Mouse (Mus musculus) limb, embryonic 10.5 days (tissue): ENCODE measurements at regions not wholly inside any gene's neighbourhood (a gene's known extent, or its start where the extent isn't known, plus 50 kb on each side); places are given as distances from the start of the nearest gene placed in this dataset.

ENCODE experiments used
- DNase-seq: peaks from one replicate; pipeline ENCODE4 v3.0.0-alpha.2; 2017; ENCODE audit warnings: low spot score
- H3K27ac ChIP-seq: fragments of 300-500 bp; sonication (generic); 2 replicates; pipeline ENCODE4 v1.5.1; 2016; ENCODE audit warnings: mild to moderate bottlenecking
- H3K27me3 ChIP-seq: fragments of 300-500 bp; sonication (generic); 2 replicates; pipeline ENCODE4 v1.6.1; 2016; ENCODE audit warnings: low read depth, mild to moderate bottlenecking; ENCODE audit not compliant: poor library complexity, severe bottlenecking
- H3K36me3 ChIP-seq: fragments of 300-500 bp; sonication (generic); 2 replicates; pipeline ENCODE4 v1.6.1; 2016; ENCODE audit warnings: mild to moderate bottlenecking, moderate library complexity
- H3K4me1 ChIP-seq: fragments of 300-500 bp; sonication (generic); 2 replicates; pipeline ENCODE4 v1.6.1; 2016
- H3K4me3 ChIP-seq: fragments of 300-500 bp; sonication (generic); 2 replicates; pipeline ENCODE4 v1.5.1; 2016; ENCODE audit warnings: mild to moderate bottlenecking, moderate library complexity
- H3K9me3 ChIP-seq: fragments of 300-500 bp; sonication (generic); replicated peaks from 2 replicates; pipeline ENCODE4 v1.6.1; 2016; ENCODE audit warnings: mild to moderate bottlenecking
- WGBS: fragments of 180-500 bp; shearing (Covaris S2); methylation state at CpG from one replicate; pipeline ENCODE4 v1.1.7; 2016; 5-methylcytosine and 5-hydroxymethylcytosine counted together

DNA sequence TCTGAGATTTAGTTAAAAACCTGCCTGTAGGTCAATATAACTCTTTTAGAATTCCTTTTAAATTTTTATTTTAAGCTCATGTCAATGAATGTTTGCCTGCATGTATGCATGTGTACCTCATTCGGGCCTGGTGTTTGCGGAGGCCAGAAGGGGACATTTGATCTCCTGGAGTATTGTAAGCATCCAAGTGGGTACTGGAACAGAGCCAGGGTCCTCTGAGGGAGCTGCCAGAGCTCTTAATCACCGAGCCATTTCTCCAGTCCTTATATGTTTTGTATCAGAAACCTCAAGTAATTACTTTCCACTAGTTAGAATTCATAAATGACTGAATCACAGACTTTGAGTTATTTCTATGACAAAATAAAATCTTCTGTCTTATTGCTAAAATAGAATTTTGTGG, 152.0 kb downstream of the Cdca7 start:
- WGBS, result 86% methylated on average over 3 of the region's 3 CpGs
- H3K27ac ChIP-seq, result no peak overlapping the region
- H3K36me3 ChIP-seq, result no peaks in the 10 kb centered on the region
- H3K4me3 ChIP-seq, result no peak overlapping the region
- H3K4me1 ChIP-seq, result no peaks in the 10 kb centered on the region
- H3K9me3 ChIP-seq, result no peaks in the 10 kb centered on the region
- no peak for DNase-seq
- no peaks in the 10 kb centered on the region for H3K27me3 ChIP-seq

DNA sequence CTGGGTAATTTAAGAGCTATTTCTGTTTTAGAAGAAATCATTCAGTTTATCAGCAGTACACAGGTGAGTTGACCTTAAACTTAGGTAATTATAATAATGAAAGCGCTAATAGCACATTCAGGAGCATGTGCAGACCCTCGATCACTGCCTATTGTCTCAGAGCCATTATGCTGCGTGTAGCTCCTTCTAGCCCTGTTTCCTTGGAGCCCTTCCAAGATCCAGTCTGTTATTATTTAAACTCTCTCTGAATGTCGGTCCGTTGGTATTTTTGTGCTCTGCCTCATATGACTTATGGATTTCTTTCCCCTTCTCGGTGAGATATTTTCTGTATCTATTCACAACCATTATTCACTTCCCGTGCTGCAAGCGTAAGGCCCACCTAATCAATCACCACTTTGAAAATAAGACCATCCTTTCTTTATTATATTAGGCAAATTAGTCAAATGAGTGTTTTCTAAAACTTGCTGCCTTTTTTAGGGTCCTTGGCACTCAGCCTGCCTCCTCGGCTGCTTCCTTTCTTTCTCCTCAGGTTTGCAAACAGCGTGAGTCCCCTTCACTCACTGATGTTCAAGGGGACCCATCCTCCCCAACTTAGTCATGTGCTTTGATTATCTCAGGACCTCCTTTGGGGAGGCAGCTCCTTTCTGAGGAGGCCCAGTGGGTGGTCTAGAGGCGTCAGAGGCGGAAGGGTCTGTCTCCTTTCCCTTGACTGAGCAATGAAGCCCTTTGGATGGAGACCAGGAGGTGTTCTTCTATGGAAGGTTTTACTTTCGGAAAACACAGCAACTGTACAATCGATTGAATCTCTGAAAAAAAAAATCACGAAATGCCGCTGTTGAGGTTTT, 152.9 kb downstream of the Cdca7 start:
- WGBS, result 72% methylated on average over 16 of the region's 16 CpGs
- no peaks in the 10 kb centered on the region for H3K36me3 ChIP-seq
- H3K4me1 ChIP-seq, result no peaks in the 10 kb centered on the region
- H3K27me3 ChIP-seq, result no peaks in the 10 kb centered on the region
- DNase-seq, result no peak
- H3K9me3 ChIP-seq, result no peaks in the 10 kb centered on the region
- no peak overlapping the region for H3K27ac ChIP-seq
- H3K4me3 ChIP-seq, result no peak overlapping the region

DNA sequence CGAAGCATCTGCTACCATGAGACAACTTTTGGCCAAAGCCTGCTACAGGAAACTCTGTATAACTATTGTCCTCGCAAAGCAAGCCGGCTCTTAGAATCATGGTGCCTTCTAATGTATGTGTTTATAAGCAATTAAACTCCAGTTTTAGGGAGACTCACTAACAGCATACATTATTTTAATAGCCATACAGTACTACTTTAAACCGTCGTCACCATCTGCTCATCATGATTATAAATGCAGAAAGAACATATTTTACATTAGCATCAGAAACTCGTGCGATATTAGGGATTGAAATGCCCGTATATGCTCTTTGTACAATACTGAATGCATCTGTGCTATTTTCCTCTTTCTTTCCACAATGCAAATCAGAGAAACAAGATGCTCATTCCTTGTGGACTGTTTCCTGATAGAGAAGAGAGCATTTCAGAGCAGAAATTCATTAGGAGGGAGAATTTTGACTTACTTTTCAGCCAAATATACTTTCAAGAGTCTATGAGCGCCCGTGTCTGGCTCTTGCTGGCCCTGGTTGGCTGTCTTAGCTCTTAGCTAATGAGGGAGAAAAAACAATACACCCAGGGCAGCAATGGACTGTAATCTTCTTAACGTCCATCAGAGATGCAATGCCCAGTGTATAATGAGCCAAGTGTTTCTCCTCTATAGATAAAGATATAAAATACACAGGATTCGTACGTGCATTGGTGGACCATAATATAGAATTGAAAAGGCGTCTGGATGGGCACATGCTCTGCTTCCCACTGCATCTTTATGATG, 153.9 kb downstream of the Cdca7 start:
- no peak for DNase-seq
- 90% methylated on average over 14 of the region's 14 CpGs for WGBS
- no peaks in the 10 kb centered on the region for H3K27me3 ChIP-seq
- no peak overlapping the region for H3K27ac ChIP-seq
- no peaks in the 10 kb centered on the region for H3K36me3 ChIP-seq
- no peaks in the 10 kb centered on the region for H3K4me1 ChIP-seq
- no peaks in the 10 kb centered on the region for H3K9me3 ChIP-seq
- no peak overlapping the region for H3K4me3 ChIP-seq

DNA sequence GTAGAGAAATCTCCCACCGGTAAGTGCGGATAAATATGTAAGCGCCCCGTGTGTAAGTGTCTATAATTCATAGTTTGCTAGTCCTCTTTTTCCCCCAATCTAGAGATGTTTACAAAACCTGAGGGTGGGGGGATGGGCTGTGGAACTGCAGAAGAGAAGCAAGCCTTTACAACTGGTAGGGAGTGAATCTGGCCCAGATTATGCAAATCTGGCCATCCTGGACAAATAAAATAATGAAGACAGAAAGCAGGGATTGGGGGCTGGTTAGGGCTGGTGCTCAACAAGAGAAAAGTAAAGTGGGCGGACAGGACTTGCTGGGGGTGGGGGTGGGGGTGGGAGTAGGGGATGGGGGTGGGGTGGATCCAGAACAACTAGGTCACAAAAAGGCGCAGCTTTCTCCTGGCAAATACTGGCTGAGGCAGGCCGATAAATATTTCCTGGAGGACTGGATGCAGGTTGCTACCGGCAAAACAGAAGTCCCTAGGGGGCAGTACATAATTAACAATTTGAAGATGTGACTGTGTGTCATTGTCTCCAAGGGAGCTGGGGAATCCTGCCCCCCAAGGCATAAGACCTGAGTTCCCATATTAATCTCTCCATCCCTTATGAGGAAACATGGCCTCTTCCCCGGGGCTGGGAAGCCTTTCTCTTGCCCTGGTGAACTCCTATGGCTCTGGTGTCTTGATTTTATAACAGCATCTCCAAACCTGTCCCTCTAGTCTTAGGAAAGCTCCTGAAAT, 162.1 kb downstream of the Cdca7 start:
- Histone ChIP-seq H3K36me3 (no peaks in the 10 kb centered on the region), H3K27me3 (no peaks in the 10 kb centered on the region), H3K27ac (no peak overlapping the region), H3K4me1 (peaks cover 14% of the 10 kb centered on the region), H3K9me3 (no peaks in the 10 kb centered on the region), H3K4me3 (no peak overlapping the region)
- WGBS, result 60% methylated on average over 9 of the region's 9 CpGs
- DNase-seq, result no peak

DNA sequence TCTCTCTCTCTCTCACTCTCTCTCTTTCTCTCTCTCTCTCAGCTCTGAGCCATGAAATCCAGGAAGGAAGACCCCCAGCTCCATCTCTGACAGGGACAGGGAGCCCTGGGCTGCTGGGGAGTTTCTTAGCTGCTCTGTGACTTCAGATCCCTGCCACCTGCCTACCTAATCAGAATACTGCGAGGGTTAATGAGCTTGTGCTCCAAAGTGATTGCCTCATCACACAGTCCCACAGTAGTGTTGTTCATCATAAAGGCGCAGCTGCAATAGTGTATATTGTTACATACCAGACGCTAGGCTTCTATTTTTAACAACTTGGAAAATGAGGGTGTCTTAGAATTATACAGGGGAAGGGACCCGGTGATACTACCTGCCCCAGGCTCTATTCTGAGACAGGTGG, 163.1 kb downstream of the Cdca7 start:
- Histone ChIP-seq H3K27me3 (no peaks in the 10 kb centered on the region), H3K4me3 (no peak overlapping the region), H3K27ac (no peak overlapping the region), H3K36me3 (no peaks in the 10 kb centered on the region), H3K4me1 (peaks cover 14% of the 10 kb centered on the region), H3K9me3 (no peaks in the 10 kb centered on the region)
- WGBS, result 69% methylated on average over 4 of the region's 4 CpGs
- no peak for DNase-seq

DNA sequence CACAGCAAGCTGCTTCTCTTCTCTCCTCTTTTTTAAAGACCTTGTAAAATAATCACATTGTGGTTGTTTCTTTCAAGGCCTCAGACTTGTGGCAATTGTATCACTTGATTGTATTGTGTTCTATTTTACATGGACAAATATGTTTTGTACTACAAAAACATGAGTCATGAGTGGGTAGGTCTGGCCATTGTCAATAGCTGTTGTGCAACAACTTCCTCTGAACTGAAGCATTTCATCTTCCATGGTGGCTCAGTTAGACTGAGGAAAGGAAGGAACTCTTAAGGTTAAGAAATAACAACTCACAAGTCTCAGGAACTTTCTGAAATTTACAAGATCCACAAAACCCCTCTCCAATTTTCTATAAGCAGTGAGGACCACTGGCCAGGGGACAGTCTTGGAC, 165.3 kb downstream of the Cdca7 start:
- DNase-seq, result no peak
- Histone ChIP-seq H3K4me3 (no peak overlapping the region), H3K9me3 (no peaks in the 10 kb centered on the region), H3K4me1 (peaks cover 14% of the 10 kb centered on the region), H3K27me3 (no peaks in the 10 kb centered on the region), H3K36me3 (no peaks in the 10 kb centered on the region), H3K27ac (no peak overlapping the region)

DNA sequence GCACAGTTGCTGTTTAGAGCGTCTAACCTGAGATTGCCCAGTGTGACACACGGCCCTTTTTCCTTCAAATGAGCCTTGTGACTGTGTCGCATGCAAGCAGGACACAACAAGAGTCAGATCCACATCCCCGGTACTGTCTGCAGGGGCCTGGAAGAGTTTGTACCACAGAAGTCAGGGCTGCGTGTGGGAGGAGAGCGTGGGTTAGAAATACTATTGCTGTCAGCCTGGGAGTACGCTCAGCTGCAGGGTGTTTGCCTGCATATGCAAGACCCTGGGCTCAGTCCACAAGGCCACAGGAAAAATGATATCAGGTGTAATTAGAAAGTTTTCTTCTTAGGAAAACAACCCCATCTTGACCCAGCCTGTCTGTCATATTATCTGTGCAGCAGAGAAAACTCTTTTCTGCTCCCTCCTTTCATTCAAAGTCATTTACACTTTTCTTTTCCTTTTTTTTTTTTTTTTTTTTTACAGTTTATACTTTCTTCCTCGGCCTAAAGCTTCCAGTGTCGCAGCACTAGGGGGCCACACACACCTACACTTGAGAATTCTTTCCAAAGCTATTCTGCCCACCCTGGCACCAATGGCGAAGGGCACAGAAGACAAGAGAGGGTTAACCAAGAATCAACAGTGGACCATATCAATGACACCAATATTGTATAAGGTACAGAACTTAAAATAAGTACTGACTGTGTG, 168.3 kb downstream of the Cdca7 start:
- Histone ChIP-seq H3K27me3 (no peaks in the 10 kb centered on the region), H3K4me1 (0 out of 2 replicates have a peak, but pooled peaks cover 1% of the 10 kb centered on the region), H3K27ac (no peak overlapping the region), H3K4me3 (no peak overlapping the region), H3K36me3 (no peaks in the 10 kb centered on the region), H3K9me3 (no peaks in the 10 kb centered on the region)
- DNase-seq, result no peak
- 85% methylated on average over 10 of the region's 10 CpGs for WGBS

DNA sequence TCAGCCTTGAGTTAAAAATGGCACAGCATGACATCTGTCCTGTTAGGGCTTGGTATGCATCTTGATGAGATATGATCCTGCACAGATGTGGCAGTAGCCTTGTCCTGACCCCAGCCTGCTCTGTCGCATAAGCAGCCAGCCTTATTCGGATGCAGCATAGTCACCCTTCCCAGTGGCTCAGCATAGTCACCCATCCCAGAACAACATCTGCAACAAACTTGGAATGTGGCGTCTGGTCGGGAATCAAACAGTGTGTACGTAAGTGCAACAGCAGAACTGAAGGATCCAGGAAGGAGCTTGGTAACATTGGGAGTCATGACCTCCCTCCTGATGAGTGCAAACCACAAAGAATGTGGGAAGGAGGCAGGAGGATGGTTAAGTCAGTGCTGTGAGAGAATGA, 171.7 kb downstream of the Cdca7 start:
- no peak overlapping the region for H3K4me3 ChIP-seq
- H3K36me3 ChIP-seq, result no peaks in the 10 kb centered on the region
- H3K27ac ChIP-seq, result no peak overlapping the region
- no peaks in the 10 kb centered on the region for H3K4me1 ChIP-seq
- no peaks in the 10 kb centered on the region for H3K27me3 ChIP-seq
- no peaks in the 10 kb centered on the region for H3K9me3 ChIP-seq
- DNase-seq, result no peak
- 75% methylated on average over 5 of the region's 5 CpGs for WGBS

DNA sequence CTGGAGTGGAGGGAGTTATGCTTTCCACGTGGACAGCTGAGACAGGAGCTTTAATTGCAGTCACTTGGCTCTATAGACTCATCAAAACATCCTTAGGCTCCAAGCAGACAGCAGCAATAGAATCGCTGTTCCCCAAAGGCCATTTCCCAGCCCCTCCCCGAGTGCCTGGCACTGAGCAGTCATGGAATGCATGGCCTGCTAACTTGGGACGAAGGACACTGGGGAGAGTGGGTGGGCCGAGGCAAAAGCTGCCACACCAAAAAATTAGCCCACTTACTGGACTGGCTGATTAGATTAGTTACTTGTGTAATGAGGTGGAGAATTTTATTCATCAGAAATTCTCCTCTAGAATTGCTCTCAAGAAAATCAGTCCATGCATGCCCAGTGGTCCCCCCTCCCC, 172.3 kb downstream of the Cdca7 start:
- Histone ChIP-seq H3K27ac (no peak overlapping the region), H3K4me3 (no peak overlapping the region), H3K9me3 (no peaks in the 10 kb centered on the region), H3K4me1 (no peaks in the 10 kb centered on the region), H3K36me3 (no peaks in the 10 kb centered on the region), H3K27me3 (no peaks in the 10 kb centered on the region)
- 71% methylated on average over 5 of the region's 5 CpGs for WGBS
- DNase-seq, result no peak

DNA sequence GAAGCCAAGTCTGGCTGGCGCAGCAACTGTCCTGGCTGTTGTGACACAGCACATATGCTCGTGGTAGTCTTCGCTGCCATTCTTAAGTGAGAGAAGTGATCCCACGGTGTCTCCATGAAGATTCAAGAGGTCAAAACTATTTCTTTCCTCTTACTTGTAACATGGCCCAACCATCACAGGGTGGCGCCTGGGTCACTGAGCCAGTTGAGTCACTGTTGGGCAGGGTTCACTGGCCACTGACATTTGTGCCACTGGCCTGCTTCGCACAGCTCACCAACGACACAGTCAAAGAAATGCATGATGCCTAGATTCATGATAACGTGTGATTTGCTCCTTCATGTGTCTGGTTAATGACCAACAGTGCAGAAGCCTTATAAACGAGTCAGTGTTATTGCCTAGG, 179.9 kb downstream of the Cdca7 start:
- Histone ChIP-seq H3K27me3 (no peaks in the 10 kb centered on the region), H3K36me3 (no peaks in the 10 kb centered on the region), H3K4me3 (no peak overlapping the region), H3K27ac (no peak overlapping the region), H3K4me1 (no peaks in the 10 kb centered on the region), H3K9me3 (no peaks in the 10 kb centered on the region)
- WGBS, result 78% methylated on average over 9 of the region's 9 CpGs
- no peak for DNase-seq

DNA sequence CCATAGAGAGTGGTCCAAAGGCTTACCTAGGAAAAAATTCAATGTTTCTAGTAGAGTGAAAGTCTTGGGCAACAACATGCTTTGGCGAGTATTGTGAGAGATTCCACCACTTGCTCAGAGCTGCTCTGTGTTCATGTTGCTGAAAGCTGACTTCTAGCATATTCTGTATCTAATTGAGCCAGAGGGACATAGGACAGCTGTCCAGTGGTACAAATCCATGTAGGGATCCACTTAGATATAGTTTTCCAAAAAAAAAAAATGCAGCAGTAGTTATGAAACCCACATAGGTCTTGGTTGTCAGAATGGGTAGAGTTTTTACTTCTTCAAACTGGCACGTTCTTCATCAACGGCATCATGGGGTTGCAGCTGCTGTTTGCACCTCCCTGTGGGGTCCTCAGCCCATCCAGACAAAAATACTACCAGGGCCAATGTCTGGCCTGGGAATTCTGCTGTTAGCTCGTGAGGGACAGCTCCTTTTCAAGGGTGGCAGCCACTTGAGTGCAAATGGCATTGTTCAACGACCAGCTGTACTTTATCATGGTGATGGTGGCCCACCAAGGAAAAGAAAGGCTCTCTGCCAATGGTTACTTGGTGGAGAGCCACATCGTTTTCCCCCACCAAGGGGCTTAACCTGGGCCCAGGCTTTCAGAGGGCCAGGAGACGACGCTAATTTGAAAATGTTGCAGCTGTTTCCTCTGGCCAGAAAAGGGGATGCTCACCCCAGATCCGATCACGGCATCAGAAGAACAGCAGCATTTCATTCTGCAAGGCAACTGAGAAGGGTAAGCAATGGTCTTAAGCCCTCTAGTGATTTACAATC, 181.4 kb downstream of the Cdca7 start:
- Histone ChIP-seq H3K4me1 (no peaks in the 10 kb centered on the region), H3K27ac (no peak overlapping the region), H3K9me3 (no peaks in the 10 kb centered on the region), H3K27me3 (no peaks in the 10 kb centered on the region), H3K4me3 (no peak overlapping the region), H3K36me3 (no peaks in the 10 kb centered on the region)
- 80% methylated on average over 10 of the region's 10 CpGs for WGBS
- DNase-seq, result no peak

DNA sequence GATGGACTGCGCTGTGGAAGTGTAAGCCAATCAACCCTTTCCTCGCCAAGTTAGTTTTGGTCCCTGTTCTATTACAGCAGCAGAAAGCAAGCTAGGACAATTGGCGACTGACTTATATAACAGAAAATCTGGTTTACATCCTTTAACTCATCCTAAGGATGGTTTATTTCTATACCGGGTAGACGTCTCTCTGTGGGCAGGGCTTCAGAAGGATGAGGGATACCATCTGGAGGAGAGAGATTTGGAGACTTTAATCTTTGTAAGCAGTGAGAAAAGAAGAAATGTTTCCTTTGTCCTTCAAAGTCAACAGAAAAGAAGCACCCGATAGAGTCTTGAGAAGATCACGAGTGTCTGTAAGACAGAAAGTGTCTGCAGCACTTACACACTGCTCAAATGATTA, 186.4 kb downstream of the Cdca7 start:
- Histone ChIP-seq H3K4me3 (no peak overlapping the region), H3K9me3 (no peaks in the 10 kb centered on the region), H3K27me3 (no peaks in the 10 kb centered on the region), H3K27ac (no peak overlapping the region), H3K4me1 (no peaks in the 10 kb centered on the region), H3K36me3 (no peaks in the 10 kb centered on the region)
- 93% methylated on average over 7 of the region's 7 CpGs for WGBS
- no peak for DNase-seq
